Mouse (Mus musculus) liver, embryonic 14.5 days (tissue): Measurements from ENCODE around the gene Prpf8.

Source experiments
- CTCF ChIP-seq: IDR thresholded peaks from 2 replicates; pipeline ENCODE4 v1.5.1; 2016; ENCODE audit warnings: antibody characterized with exemption, low read depth, control low read depth
- EP300 ChIP-seq: IDR thresholded peaks from 2 replicates; pipeline ENCODE4 v1.6.1; 2016; ENCODE audit warnings: antibody characterized with exemption, low read depth

GRCm38 (mm10) chr11:75511213-75511612 is 24.6 kb downstream of the Prpf8 start:
- TF ChIP-seq CTCF (no peak), EP300 (no peak)
